Mouse (Mus musculus): ENCODE data around the gene Brpf1. TPM values are rescaled to one million over a fixed set of nuclear protein-coding genes. Genes with fewer than 3 reads are reported as not detected.
A peak's percentile ranks its signal among the peaks of the same experiment; 100 is the strongest.

The Brpf1 gene
- 1 to 10 TPM; 9.7 to 9.8 TPM for total RNA-seq (2021)
- long read RNA-seq, experiment 1, full-length matches to known transcripts = 4 of 6 reads
- long read RNA-seq, experiment 1, partial matches to known transcripts = 1 of 6 reads
- long read RNA-seq, experiment 1, other reads (novel, unspliced or antisense) = 1 of 6 reads
- long read RNA-seq, experiment 2, full-length matches to known transcripts = 7 of 15 reads
- long read RNA-seq, experiment 2, partial matches to known transcripts = 6 of 15 reads
- long read RNA-seq, experiment 2, other reads (novel, unspliced or antisense) = 2 of 15 reads

GRCm38 (mm10) chr6:113306986-113307349 lies at the start of gene Brpf1:
TSS of gene Brpf1 (plus strand) at chr6:113307137.
- no peak for DNase-seq (ENCODE audit: low spot score)

- no peak for DNase-seq (ENCODE audit: low spot score)
Measured at GRCm38 (mm10) chr6:113261174-113261858, 45.6 kb upstream of the Brpf1 start.

GRCm38 (mm10) chr6:113263531-113263930 lies 43.4 kb upstream of the Brpf1 start:
- DNase-seq (ENCODE audit: low spot score) = no peak

- DNase-seq (ENCODE audit: low spot score) = no peak
Measured at GRCm38 (mm10) chr6:113264429-113264828, 42.5 kb upstream of the Brpf1 start.

GRCm38 (mm10) chr6:113266996-113267655 lies 39.8 kb upstream of the Brpf1 start:
- DNase-seq (ENCODE audit: low spot score) = no peak

GRCm38 (mm10) chr6:113267988-113268387 lies 38.9 kb upstream of the Brpf1 start:
- DNase-seq (ENCODE audit: low spot score) = no peak

GRCm38 (mm10) chr6:113272365-113272764 lies 34.6 kb upstream of the Brpf1 start:
- DNase-seq (ENCODE audit: low spot score) = no peak

GRCm38 (mm10) chr6:113276846-113277245 lies 30.1 kb upstream of the Brpf1 start:
- no peak for DNase-seq (ENCODE audit: low spot score)

GRCm38 (mm10) chr6:113281676-113282075 lies 25.3 kb upstream of the Brpf1 start:
- DNase-seq (ENCODE audit: low spot score) = no peak

GRCm38 (mm10) chr6:113282101-113282802 lies 24.7 kb upstream of the Brpf1 start, which contains the start of gene Cpne9:
TSS of gene Cpne9 (plus strand) at chr6:113282307.
- no peak for DNase-seq (ENCODE audit: low spot score)

- DNase-seq (ENCODE audit: low spot score) = no peak
Measured at GRCm38 (mm10) chr6:113282969-113283368, 24.0 kb upstream of the Brpf1 start.

GRCm38 (mm10) chr6:113283500-113283899 lies 23.4 kb upstream of the Brpf1 start:
- no peak for DNase-seq (ENCODE audit: low spot score)

GRCm38 (mm10) chr6:113284931-113285330 lies 22.0 kb upstream of the Brpf1 start:
- DNase-seq (ENCODE audit: low spot score) = no peak

- no peak for DNase-seq (ENCODE audit: low spot score)
Measured at GRCm38 (mm10) chr6:113286316-113286715, 20.6 kb upstream of the Brpf1 start.

GRCm38 (mm10) chr6:113287236-113287635 lies 19.7 kb upstream of the Brpf1 start:
- DNase-seq (ENCODE audit: low spot score) = no peak

- DNase-seq (ENCODE audit: low spot score) = no peak
Measured at GRCm38 (mm10) chr6:113289346-113289745, 17.6 kb upstream of the Brpf1 start.

- DNase-seq (ENCODE audit: low spot score) = no peak
Measured at GRCm38 (mm10) chr6:113290346-113290745, 16.6 kb upstream of the Brpf1 start.

GRCm38 (mm10) chr6:113292938-113293337 lies 14.0 kb upstream of the Brpf1 start:
- DNase-seq (ENCODE audit: low spot score) = no peak

GRCm38 (mm10) chr6:113296046-113296445 lies 10.9 kb upstream of the Brpf1 start:
- no peak for DNase-seq (ENCODE audit: low spot score)

- no peak for DNase-seq (ENCODE audit: low spot score)
Measured at GRCm38 (mm10) chr6:113296639-113297038, 10.3 kb upstream of the Brpf1 start.

GRCm38 (mm10) chr6:113301350-113301749 lies 5.6 kb upstream of the Brpf1 start:
- DNase-seq (ENCODE audit: low spot score) = no peak

GRCm38 (mm10) chr6:113302258-113302657 lies 4.7 kb upstream of the Brpf1 start:
- DNase-seq (ENCODE audit: low spot score) = peak; percentile 26
